Mouse (Mus musculus): Measurements from ENCODE around the gene Myom1.

- TF ChIP-seq CTCF (IDR thresholded peaks at IDR 0.05; ENCODE audit: low read depth) (peak; percentile 45), EP300 (IDR thresholded peaks at IDR 0.05; ENCODE audit: low read depth) (peak; percentile 90)
Measured at GRCm38 (mm10) chr17:70979345-70980223, 22.8 kb upstream of the Myom1 start.
